Mouse (Mus musculus) liver, embryonic 12.5 days (tissue): ENCODE data around the gene Olfr1418. TPM values are rescaled to one million over a fixed set of nuclear protein-coding genes. Genes with fewer than 3 reads are reported as not detected.
"Not testable (repeated sequence)": the region's sequence is repeated elsewhere in the genome, so short reads cannot be mapped to it uniquely, and the experiment has no call there.

Source experiments
- ATAC-seq: fragments of 200-750 bp; cut with Nextera tagmentation; 2 replicates; pipeline ENCODE4 v1.8.0; 2017; ENCODE audit warnings: moderate number of reproducible peaks, mild to moderate bottlenecking, moderate library complexity
- H3K27ac ChIP-seq: fragments of 300-500 bp; sonication (generic); 2 replicates; pipeline ENCODE4 v1.5.1; 2016; ENCODE audit warnings: mild to moderate bottlenecking
- H3K27me3 ChIP-seq: fragments of 300-500 bp; sonication (generic); replicated peaks from 2 replicates; pipeline ENCODE4 v1.6.1; 2016; ENCODE audit warnings: mild to moderate bottlenecking, moderate library complexity
- H3K36me3 ChIP-seq: fragments of 300-500 bp; sonication (generic); 2 replicates; pipeline ENCODE4 v1.6.1; 2016; ENCODE audit warnings: mild to moderate bottlenecking, moderate library complexity
- H3K4me1 ChIP-seq: fragments of 300-500 bp; sonication (generic); 2 replicates; pipeline ENCODE4 v1.6.1; 2016
- H3K4me2 ChIP-seq: fragments of 300-500 bp; sonication (generic); 2 replicates; pipeline ENCODE4 v1.6.1; 2016; ENCODE audit warnings: mild to moderate bottlenecking, moderate library complexity
- H3K4me3 ChIP-seq: fragments of 300-500 bp; sonication (generic); 2 replicates; pipeline ENCODE4 v1.5.1; 2016; ENCODE audit warnings: mild to moderate bottlenecking, moderate library complexity
- H3K9ac ChIP-seq: fragments of 300-500 bp; sonication (generic); 2 replicates; pipeline ENCODE4 v1.6.1; 2016; ENCODE audit warnings: mild to moderate bottlenecking, moderate library complexity
- H3K9me3 ChIP-seq: fragments of 300-500 bp; sonication (generic); replicated peaks from 2 replicates; pipeline ENCODE4 v1.6.1; 2016; ENCODE audit warnings: mild to moderate bottlenecking, moderate library complexity
- WGBS: fragments of 180-500 bp; shearing (Covaris S2); methylation state at CpG from one replicate; pipeline ENCODE4 v1.1.7; 2016; ENCODE audit not compliant: insufficient replicate concordance; 5-methylcytosine and 5-hydroxymethylcytosine counted together
- polyA plus RNA-seq: library from polyadenylated mRNA; unstranded; fragments of >200 nt; fragmentation: Nextera tagmentation; extraction: Ambion mirVana; gene quantifications from 2 replicates; pipeline ENCODE4 v1.2.1, GENCODE M21; 2016

Olfr1418 gene
- not detected in 2 replicates for polyA plus RNA-seq

GRCm38 (mm10) chr19:11860966-11861365 is at the start of gene Olfr1418:
TSS of gene Olfr1418 (minus strand) at chr19:11861066.
- no peak within 1 kb of the TSS for H3K4me2 ChIP-seq
- no peaks in the 10 kb centered on the region for H3K27me3 ChIP-seq
- no peaks in the 10 kb centered on the region for H3K4me1 ChIP-seq
- no peak for ATAC-seq
- no peak within 1 kb of the TSS for H3K27ac ChIP-seq
- no peak within 1 kb of the TSS for H3K9ac ChIP-seq
- H3K4me3 ChIP-seq, result no peak within 1 kb of the TSS
- peaks cover 4% of the 10 kb centered on the region; the same call in 1 of the 2 replicates for H3K9me3 ChIP-seq
- 89% methylated on average over 1 of the region's 1 CpGs for WGBS
- no peaks in the 10 kb centered on the region for H3K36me3 ChIP-seq

GRCm38 (mm10) chr19:11886265-11886664 is 25.4 kb upstream of the Olfr1418 start, which contains the start of gene Olfr1420:
TSS of gene Olfr1420 (plus strand) at chr19:11886565.
- no peak within 1 kb of the TSS for H3K4me2 ChIP-seq
- H3K9me3 ChIP-seq, result no peaks in the 10 kb centered on the region
- no peak within 1 kb of the TSS for H3K9ac ChIP-seq
- ATAC-seq, result no peak
- 32% methylated on average over 1 of the region's 1 CpGs for WGBS
- no peak within 1 kb of the TSS for H3K27ac ChIP-seq
- H3K27me3 ChIP-seq, result no peaks in the 10 kb centered on the region
- H3K4me3 ChIP-seq, result no peak within 1 kb of the TSS
- no peaks in the 10 kb centered on the region for H3K36me3 ChIP-seq
- H3K4me1 ChIP-seq, result no peaks in the 10 kb centered on the region

GRCm38 (mm10) chr19:11878404-11878803 is 17.5 kb upstream of the Olfr1418 start:
- H3K4me3 ChIP-seq, H3K4me2 ChIP-seq: not testable (repeated sequence)

GRCm38 (mm10) chr19:11875006-11875405 is 14.1 kb upstream of the Olfr1418 start, which contains the start of gene Olfr1419:
TSS of gene Olfr1419 (minus strand) at chr19:11875106.
- Histone ChIP-seq H3K4me1 (no peaks in the 10 kb centered on the region), H3K9me3 (no peaks in the 10 kb centered on the region), H3K4me2 (no peak within 1 kb of the TSS), H3K36me3 (no peaks in the 10 kb centered on the region), H3K27me3 (peaks cover 7% of the 10 kb centered on the region), H3K27ac (no peak within 1 kb of the TSS), H3K4me3 (no peak within 1 kb of the TSS), H3K9ac (no peak within 1 kb of the TSS)
- no peak for ATAC-seq
- 21% methylated on average over 1 of the region's 1 CpGs for WGBS

More at GRCm38 (mm10) chr19:11878404-11878803, 17.5 kb upstream of the Olfr1418 start:
- WGBS, result 51% methylated on average over 22 of the region's 22 CpGs
- H3K36me3 ChIP-seq, H3K27ac ChIP-seq, H3K9ac ChIP-seq, H3K4me1 ChIP-seq, ATAC-seq, H3K9me3 ChIP-seq, H3K27me3 ChIP-seq: not testable (repeated sequence)

DNA sequence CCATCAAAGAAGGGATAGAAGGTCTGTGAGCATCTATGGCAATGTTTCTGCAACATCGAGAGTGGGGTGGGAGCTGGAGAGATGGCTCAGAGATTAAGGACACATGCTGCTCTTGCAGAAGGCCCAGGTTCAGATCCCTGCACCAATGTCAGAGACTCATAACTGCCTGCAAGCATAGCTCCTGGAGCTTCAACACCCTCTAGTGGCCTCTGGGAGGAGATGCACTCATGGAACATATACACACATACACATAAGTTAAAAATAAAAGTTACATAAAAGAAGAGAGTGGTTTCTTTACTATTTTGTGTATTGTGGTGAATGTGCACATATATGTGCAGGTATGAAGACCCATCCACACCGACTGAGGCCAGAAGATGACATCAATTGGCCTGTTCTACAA is 7.0 kb upstream of the Olfr1418 start:
- H3K4me1 ChIP-seq, result no peaks in the 10 kb centered on the region
- H3K4me3 ChIP-seq, result no peak overlapping the region
- 61% methylated on average over 2 of the region's 2 CpGs for WGBS
- no peaks in the 10 kb centered on the region for H3K27me3 ChIP-seq
- ATAC-seq, result no peak
- H3K36me3 ChIP-seq, result no peaks in the 10 kb centered on the region
- no peak overlapping the region for H3K27ac ChIP-seq
- no peak overlapping the region for H3K4me2 ChIP-seq
- no peak overlapping the region for H3K9ac ChIP-seq
- peaks cover 11% of the 10 kb centered on the region; the same call in 1 of the 2 replicates for H3K9me3 ChIP-seq

GRCm38 (mm10) chr19:11856506-11856905 is 4.4 kb downstream of the Olfr1418 start:
- Histone ChIP-seq H3K4me3 (no peak overlapping the region), H3K36me3 (no peaks in the 10 kb centered on the region), H3K9me3 (no peaks in the 10 kb centered on the region), H3K9ac (no peak overlapping the region), H3K4me1 (no peaks in the 10 kb centered on the region), H3K27me3 (no peaks in the 10 kb centered on the region), H3K4me2 (no peak overlapping the region), H3K27ac (no peak overlapping the region)
- no peak for ATAC-seq
- 55% methylated on average over 6 of the region's 6 CpGs for WGBS

GRCm38 (mm10) chr19:11854821-11855220 is 6.0 kb downstream of the Olfr1418 start:
- no peaks in the 10 kb centered on the region for H3K36me3 ChIP-seq
- no peak overlapping the region for H3K4me3 ChIP-seq
- H3K4me2 ChIP-seq, result no peak overlapping the region
- ATAC-seq, result no peak
- H3K9me3 ChIP-seq, result no peaks in the 10 kb centered on the region
- WGBS, result 72% methylated on average over 2 of the region's 2 CpGs
- no peak overlapping the region for H3K9ac ChIP-seq
- H3K27ac ChIP-seq, result no peak overlapping the region
- H3K4me1 ChIP-seq, result no peaks in the 10 kb centered on the region
- no peaks in the 10 kb centered on the region for H3K27me3 ChIP-seq

DNA sequence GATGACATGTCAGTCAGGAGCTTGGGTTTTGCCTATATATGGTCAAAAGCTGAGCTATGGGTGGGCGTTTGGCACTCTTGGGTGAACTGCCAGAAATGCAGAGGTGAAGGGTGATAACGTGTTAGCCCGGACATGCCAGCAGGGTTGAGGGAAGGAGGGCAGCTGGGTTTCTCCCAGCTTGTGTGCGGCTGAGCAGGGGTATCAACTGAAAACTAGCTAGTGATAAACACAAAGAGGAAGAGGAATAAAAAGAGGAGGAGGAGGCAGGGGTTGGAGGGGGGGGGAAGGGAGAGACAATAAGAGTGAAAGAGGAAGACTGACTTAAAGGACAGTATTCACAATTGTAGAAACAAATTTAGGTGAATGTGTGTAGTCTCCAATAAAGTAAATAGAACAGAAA is 8.2 kb downstream of the Olfr1418 start:
- no peaks in the 10 kb centered on the region for H3K4me1 ChIP-seq
- H3K36me3 ChIP-seq, result no peaks in the 10 kb centered on the region
- no peaks in the 10 kb centered on the region for H3K9me3 ChIP-seq
- no peak for ATAC-seq
- no peaks in the 10 kb centered on the region for H3K27me3 ChIP-seq
- H3K27ac ChIP-seq, result no peak overlapping the region
- no peak overlapping the region for H3K9ac ChIP-seq
- no peak overlapping the region for H3K4me3 ChIP-seq
- no peak overlapping the region for H3K4me2 ChIP-seq
- WGBS, result 21% methylated on average over 4 of the region's 4 CpGs

DNA sequence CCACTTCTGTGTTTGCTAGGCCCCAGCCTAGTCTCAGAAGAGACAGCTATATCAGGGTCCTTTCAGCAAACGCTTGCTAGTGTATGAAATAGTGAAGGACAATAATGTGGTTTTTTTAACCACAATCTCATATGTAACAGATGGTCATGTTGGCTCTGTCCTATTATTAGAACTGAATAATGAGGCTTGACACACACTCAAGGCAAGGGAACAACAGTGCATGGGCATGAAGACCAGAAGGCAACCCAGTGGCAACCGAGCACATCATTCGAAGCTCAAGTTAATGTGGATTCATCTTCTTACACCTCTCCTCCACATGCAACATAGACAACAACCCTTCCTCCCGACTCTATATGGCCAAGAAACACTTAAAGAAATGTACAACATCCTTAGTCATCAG is 14.5 kb downstream of the Olfr1418 start:
- no peak overlapping the region for H3K4me3 ChIP-seq
- no peak overlapping the region for H3K27ac ChIP-seq
- H3K36me3 ChIP-seq, result no peaks in the 10 kb centered on the region
- no peaks in the 10 kb centered on the region for H3K27me3 ChIP-seq
- ATAC-seq, result no peak
- no peak overlapping the region for H3K4me2 ChIP-seq
- H3K9ac ChIP-seq, result no peak overlapping the region
- no peaks in the 10 kb centered on the region for H3K4me1 ChIP-seq
- 54% methylated on average over 4 of the region's 4 CpGs for WGBS
- no peaks in the 10 kb centered on the region for H3K9me3 ChIP-seq

DNA sequence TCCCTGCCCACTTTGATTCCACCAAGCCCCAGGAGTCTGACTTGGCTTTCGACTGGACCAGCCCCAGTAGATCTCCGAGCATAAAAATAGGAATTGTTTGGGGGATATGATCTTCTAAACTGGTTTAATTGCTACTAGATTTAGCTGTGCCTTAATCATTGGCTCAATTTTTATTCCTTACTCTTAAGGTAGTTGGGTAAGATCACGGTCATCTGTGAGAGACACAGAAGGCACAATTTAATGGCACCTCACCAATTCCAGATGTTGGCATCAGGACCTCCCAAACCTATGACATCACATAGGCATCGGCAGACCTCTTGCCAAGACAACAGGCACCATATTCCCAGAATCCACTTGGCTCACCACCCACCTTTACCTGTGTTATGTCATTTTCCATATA is 21.7 kb downstream of the Olfr1418 start, which contains the start of gene Olfr1417:
TSS of gene Olfr1417 (minus strand) at position 101 of the 400 bp plus-strand sequence.
- H3K27ac ChIP-seq, result no peak within 1 kb of the TSS
- H3K4me1 ChIP-seq, result no peaks in the 10 kb centered on the region
- no peak for ATAC-seq
- H3K27me3 ChIP-seq, result no peaks in the 10 kb centered on the region
- 73% methylated on average over 4 of the region's 4 CpGs for WGBS
- H3K9ac ChIP-seq, result no peak within 1 kb of the TSS
- no peak within 1 kb of the TSS for H3K4me2 ChIP-seq
- H3K9me3 ChIP-seq, result no peaks in the 10 kb centered on the region
- H3K36me3 ChIP-seq, result no peaks in the 10 kb centered on the region
- no peak within 1 kb of the TSS for H3K4me3 ChIP-seq

DNA sequence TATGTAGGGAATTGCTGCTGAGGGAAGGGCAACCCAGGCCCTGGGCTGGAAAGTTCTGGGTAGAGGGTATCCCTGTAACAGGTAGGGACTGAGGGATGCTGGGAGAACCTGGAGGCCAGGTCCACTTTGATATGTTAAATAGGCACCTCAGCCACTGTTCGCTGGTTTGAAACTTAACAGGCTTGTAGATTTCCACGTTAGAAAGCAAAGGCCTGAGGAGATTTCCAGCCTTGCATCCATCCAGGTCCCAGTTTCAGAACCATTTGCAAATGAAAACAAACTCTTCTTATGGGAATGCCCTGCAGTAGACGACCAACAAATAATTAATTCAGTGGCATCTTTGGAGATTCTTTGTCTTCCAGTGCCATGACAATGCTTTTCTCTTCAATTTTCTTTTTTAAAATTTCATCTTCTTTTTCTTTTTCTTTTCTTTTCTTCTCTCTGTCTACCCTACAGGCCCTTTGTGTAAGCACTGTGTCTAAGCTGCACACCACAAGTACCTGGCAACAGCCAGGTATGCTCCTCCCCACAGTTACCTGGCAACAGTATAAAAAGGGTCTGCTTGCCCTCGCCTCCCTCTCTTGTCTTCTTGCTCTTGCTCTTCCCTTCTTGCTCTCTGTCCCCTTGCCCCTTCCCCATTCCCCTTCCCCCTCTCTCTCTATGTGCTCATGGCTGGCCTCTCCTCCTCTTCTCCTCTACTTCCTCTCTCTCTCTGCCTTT is 37.4 kb downstream of the Olfr1418 start:
- no peak overlapping the region for H3K4me3 ChIP-seq
- H3K36me3 ChIP-seq, result no peaks in the 10 kb centered on the region
- H3K27ac ChIP-seq, result no peak overlapping the region
- H3K27me3 ChIP-seq, result peaks cover 23% of the 10 kb centered on the region
- H3K9ac ChIP-seq, result no peak overlapping the region
- H3K4me2 ChIP-seq, result no peak overlapping the region
- no peaks in the 10 kb centered on the region for H3K9me3 ChIP-seq
- no peak for ATAC-seq
- H3K4me1 ChIP-seq, result peaks cover 11% of the 10 kb centered on the region; the same call in 1 of the 2 replicates
- 28% methylated on average over 4 of the region's 4 CpGs for WGBS

GRCm38 (mm10) chr19:11820211-11820610 is 40.7 kb downstream of the Olfr1418 start:
- no peak for ATAC-seq
- Histone ChIP-seq H3K4me3 (peak overlapping the region; percentile 58; the same call in 1 of the 2 replicates), H3K9ac (no peak overlapping the region), H3K9me3 (no peaks in the 10 kb centered on the region), H3K27ac (no peak overlapping the region), H3K4me1 (peaks cover 14% of the 10 kb centered on the region; the same call in 1 of the 2 replicates), H3K27me3 (peaks cover 53% of the 10 kb centered on the region), H3K4me2 (peak overlapping the region; percentile 76), H3K36me3 (no peaks in the 10 kb centered on the region)
- WGBS, result 31% methylated on average over 6 of the region's 6 CpGs
